Mouse (Mus musculus): Measurements from ENCODE around the gene Rasip1.

Rasip1 gene

GRCm38 (mm10) chr7:45685811-45686210 lies 58.5 kb downstream of the Rasip1 start:
- no peak for DNase-seq (ENCODE audit: low read depth, low spot score)

GRCm38 (mm10) chr7:45686841-45687240 lies 59.6 kb downstream of the Rasip1 start:
- DNase-seq (ENCODE audit: low read depth, low spot score), result no peak
